Mouse (Mus musculus): ENCODE data around the gene Sgsm2.

Sgsm2 gene

DNA sequence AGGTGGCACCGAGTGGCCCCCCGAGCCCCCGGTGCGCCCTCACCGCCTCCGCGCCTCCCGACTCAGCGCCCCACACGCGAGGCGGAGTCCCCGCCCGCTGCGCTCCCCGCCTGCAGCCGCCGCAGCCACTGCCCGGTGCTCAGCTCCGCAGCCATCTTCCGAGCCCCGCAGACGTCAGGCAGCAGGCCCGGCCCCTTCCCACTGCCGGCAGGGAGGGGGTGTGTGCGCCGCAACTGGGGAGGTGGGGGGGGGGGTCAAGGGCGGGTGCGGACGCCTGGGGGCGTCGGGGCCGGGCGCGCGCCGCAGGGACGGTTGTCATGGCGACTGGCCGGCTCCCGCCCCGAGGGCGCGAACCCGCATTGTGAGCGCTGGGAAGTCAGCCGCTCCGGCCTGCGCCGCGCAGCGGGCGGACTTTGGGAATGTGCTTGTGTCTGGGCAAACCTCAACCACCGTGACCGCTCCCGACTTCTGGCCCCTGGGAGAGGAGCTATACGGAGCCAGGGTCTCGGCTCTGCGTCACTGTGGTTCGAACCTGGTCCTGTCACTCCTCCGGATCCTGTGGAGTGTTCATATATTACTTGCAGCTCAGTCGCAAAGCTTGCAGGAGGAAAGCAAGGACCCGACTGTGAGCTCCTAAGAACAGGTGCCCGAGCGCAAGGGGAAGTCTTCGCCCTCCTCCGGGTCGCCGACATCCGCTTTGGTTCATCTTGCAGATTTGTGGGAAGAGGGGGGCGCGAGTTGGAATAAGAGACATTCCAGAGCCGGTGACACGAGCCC lies at the start of gene Sgsm2:
Sgsm2 (minus strand) TSS at position 160 of the 777 bp plus-strand sequence.
- DNase-seq: peak; percentile 81

DNA sequence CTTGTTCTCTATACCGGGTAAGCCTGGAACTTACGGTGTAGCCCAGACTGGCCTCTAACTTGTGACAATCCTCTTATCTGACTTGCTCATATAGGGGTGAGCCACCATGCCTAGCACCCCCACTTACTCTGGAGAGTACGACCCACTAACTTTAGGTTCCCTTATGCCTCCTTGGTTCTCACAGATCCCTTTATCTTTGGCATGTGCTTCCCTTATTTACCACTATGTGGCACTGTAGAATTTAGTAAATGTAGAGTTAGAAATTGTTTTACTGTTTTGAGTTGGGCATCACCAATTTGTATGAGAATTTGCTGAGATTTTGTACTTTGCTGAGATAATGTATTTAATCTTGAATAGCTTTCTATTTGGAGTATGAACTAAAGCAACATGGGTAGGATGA lies 49.5 kb upstream of the Sgsm2 start:
- DNase-seq: no peak

DNA sequence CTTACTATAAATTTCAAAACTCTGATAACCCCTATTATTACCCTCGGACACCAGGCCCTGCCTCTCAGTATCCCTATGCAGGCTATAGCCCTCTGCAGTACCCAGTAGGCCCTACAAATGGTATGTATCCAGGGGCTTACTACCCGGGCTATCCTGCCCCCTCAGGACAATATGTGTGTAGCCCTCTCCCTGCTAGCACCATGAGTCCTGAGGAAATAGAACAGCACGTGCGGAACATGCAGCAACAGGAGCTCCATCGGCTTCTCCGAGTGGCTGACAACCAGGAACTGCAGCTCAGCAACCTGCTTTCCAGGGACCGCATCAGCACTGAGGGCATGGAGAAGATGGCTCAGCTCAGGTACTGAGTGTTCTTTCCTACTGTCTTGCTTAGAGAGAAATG lies 33.5 kb upstream of the Sgsm2 start:
- DNase-seq: no peak

DNA sequence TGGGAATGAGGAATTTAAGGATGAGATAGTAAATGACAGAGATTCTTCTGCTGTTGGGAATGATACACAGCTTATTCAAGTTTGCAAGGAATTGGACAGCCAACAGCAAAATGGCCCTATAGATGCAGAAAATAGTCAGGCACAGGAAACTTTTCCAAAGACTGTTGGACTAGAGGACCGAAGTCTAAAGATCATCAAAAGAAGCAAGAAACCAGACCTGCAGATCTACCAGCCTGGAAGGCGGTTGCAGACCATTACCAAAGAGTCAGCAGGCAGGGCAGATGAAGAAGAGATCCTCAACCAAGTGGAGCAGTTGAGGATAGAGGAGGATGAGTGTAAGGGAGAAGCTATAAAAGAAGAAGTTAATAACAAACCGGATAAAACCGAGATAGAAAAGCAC lies 32.3 kb upstream of the Sgsm2 start:
- DNase-seq: no peak

DNA sequence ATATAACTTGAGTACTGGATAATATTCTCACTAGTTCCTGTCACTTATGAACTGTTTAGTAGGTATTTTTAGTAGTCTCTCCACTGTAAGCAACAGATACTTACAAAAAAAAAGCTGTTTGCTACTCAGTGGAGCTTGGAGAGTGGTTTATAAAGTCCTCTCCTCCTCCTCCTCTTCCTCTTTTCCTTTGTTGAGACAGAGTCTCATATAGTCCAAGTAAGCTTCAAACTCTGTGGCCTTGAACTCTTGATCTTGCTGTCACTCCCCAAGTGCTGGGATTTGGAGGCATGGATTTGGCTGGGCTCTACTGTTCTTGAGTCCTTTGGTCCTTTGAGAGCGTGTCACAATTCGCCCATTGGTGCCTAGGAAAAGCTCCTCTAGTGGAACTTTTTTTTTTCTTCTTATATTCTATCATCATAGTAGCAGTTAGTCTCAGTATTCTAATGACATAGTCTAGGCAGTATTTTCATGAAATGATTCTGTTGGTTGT lies 30.4 kb upstream of the Sgsm2 start:
- DNase-seq: no peak

DNA sequence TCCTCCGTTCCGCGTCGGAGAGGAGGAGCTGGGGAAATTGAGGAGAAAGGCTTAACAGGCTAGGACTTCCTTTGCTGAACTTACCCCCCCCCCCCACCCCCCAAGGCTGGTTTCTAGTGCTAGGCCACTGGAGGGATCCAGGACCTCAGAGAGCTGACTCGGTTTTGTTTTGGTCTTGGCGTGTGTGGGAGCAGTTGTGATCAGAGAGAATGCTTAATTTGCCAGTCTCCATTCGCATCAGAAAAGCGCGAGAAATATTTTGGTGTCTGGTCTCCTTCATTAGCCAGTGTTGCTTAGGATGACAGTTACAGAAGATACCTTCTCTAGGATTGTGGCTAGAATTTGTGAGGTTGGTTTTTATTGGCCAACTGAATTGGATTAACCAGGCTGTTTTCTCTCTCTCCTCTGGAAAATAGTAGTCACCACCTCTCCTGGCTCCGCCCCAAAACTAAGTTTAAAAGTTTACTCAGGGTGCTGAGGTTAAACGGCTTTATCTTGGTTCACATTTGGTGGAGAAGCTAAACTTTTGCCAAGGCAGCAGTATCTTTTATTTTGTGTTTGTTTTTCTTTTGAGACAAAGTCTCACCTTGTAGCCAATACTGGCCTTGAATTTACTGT lies 29.6 kb upstream of the Sgsm2 start:
- no peak for DNase-seq

DNA sequence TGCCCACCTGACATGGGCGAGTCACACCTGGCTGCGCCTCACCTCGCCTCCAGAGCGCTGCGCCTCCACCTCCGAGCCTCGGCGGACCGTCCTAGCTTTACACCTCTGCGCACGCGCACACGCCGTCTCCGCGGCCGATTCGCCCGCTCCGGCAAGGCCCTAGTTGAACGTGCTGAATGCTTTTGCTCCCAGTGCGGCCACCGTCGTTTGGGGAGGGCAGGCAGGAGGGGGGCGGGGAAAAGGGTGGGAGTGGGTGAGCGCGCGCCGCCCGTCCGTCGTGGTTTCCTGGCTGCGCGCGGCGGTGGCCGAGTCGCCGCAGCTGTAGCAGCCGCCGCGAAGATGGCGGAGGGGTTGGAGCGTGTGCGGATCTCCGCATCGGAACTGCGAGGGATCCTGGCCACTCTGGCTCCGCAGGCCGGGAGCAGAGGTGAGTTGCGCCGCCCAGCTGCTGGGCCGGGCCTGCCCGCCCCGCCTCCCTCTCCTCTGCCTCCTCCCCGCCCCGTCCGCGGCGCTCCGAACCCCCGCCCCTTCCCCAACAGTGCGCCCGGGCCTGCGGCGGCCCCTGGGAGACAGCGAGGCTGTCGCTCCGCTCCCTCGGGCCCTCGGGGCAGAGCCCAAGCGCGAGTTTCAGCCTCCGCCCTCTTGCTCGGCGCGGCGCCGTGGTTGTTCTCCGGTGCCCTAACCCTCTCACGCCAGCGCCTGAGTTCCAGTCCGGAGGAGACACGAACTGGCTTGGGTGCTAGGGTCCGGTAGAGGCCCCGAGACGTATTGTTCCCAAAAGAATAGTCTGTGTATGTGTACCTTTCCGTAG lies 28.9 kb upstream of the Sgsm2 start, which contains the start of the genes Smg6 and Srr:
Smg6 (plus strand) TSS at position 247 of the 811 bp plus-strand sequence.
Srr (minus strand) TSS at position 372 of the 811 bp plus-strand sequence.
- peak; percentile 93 for DNase-seq

DNA sequence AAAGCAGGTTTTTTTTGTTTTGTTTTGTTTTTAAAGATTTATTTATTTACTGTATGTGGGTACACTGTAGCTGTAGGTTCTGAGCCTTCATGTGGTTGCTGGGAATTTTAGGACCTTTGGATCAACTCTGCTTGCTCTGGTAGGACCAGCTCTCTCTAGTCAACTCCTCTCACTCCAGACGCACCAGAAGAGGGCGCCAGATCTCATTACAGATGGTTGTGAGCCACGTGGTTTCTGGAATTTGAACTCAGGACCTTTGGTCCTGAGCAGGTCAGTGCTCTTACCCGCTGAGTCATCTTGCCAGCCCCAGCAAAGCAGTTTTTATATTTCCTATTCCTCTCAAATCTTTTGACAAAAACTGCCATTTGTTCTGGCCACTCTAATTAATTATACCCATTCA lies 27.3 kb upstream of the Sgsm2 start:
- no peak for DNase-seq

DNA sequence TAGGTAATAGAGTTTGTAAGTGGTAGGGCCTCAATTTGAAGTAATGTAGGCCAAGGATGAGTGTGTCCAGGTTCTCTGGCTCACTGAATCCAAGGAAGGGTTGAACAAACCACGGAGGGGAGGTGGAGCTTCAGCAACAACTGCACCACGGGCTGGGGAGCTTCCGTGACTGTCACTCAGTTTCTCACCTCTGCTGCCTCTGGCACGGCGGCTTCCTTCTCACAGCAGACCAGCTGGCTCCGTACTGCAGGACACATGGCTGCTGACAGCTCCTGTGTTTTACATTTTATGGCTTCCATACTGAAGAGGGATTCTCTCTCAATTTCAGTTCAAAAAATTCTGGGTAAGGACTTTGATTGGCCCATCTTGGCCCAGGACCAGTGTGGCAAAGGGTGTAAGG lies 22.4 kb upstream of the Sgsm2 start:
- no peak for DNase-seq

DNA sequence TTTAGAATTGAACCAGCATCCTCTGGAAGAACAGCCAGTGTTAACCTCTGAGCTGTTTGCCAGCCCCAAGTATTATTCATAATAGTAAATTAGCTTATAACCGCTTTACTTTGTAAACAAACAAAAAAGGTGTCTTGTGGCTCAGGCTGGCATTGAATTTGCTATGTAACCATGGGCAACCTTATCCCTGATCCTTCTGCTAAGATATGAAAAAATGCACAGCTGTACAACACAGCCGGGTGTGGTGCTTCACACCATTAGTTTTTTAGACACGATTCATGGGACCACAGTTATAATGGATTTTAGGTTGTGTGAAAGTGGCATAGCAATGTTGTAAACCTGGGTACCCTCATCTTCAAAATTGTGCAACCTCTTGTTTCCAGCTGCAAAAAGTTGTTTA lies 15.6 kb upstream of the Sgsm2 start:
- DNase-seq: no peak

DNA sequence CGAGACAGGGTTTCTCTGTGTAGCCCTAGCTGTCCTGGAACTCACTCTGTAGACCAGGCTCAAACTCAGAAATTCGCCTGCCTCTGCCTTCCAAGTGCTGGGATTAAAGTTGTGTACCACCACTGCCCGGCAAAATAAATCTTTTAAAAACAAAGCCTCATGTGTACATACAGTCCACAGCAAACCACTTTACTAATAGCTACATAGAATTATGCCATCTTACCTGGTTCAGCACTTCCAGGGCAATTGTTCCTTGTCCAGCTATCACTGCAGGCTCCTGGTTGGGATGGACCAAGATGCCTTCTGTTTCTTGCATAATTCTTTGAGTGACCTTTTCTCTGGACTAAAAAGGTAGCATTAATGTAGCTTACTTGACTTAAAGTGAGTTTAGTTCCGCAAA lies 13.1 kb upstream of the Sgsm2 start:
- DNase-seq: no peak

DNA sequence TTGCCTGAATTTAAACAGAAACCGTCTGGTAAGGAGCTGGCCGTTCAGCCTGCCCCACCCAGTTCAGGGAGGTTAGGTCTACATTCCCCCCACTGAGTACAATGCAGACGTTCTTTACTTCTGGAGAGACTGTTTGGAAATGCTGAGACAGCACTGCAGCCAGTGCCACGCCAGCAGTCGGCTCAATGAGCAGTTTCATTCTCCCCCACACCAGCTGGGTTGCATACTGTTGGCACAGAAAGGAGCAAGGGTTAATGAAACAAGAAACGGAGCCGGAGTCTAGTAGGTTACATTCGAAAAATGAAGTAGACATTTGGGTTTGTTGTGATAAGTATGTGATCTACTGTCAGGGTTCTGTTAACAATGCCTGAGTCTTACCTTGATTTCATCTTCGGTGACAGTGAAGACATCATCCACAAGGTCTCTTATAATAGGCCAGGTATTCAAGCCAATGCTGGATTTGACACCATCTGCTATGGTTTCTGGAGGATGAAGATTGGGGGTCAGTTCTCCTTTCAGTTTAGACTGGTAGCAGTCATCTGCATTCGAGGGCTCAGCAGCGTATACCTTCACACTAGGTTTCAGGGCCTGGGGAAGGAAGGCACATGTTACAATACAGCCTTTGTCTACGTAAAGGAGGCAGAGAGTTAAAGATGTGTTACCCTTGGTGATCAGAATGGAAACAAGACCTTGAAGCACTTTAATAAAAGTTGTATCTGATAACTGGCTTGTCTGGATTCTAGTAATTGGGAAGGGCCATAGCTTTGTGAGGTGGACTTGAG lies 11.9 kb upstream of the Sgsm2 start:
- no peak for DNase-seq

DNA sequence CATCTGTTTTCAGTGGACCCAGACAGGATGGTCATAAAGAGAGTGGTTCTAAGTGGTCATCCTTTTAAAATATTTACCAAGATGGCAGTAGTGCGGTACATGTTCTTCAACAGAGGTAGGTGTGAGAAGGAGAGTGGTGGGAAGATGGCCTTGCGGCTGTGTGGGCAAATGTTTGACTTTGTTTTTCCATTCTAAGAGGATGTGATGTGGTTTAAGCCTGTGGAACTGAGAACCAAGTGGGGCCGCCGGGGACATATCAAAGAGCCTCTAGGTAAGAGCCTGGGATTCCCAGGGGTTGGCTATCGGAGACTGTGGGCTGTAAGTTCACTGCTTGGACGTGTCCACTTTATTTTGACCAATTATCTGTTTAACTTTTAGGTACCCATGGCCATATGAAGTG lies 11.0 kb upstream of the Sgsm2 start:
- no peak for DNase-seq

DNA sequence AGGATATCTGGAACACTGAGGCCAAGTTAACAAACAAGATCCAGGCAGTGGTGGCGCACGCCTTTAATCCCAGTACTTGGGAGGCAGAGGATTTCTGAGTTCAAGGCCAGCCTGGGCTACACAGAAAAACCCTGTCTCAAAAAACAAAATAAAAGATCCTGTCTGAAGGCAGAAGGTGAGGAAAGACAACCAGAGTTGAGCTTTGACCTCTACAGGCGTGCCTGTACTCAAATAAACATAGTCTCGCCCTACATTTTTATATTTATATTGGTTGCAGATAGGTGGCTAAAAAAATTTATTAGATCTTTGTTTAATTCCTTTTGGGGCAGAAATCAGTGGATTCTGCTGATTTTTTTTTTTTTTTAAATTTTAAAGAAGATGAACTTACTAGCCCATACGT lies 5.6 kb upstream of the Sgsm2 start:
- DNase-seq: no peak

DNA sequence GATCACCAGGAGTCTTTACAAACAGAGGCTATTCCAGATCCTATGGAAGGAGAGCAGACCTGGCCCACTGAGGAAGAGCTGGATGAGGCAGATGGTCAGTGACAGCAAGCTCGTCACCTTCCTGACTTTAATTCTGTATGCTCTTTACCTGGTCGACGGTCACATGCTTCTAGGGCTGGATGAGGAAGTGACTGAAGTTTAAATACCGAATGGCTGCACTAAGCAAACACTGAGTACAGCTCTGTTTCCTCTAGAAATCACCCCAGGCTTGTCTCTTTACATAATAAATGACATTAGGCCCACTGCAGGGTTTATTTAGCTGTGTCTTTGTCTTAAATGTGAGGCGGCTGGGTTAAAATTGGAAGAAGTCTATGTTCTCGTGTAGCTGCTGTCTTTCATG lies 4.7 kb upstream of the Sgsm2 start:
- no peak for DNase-seq

DNA sequence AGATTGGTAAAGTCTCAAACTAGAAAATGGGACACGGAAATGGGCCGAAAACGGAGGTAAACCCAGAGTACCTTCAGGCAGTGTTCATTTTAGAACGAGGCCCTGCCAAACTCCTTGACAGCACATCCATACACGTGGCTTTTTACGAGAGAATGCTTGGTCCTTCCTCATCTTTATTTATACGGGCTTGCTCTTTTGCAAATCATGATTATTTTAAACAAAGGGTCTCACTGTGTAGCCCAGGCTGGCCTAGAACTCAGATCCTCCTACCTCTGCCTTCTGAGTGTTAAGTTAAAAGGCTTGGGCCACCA lies 1.6 kb upstream of the Sgsm2 start:
- DNase-seq: no peak

DNA sequence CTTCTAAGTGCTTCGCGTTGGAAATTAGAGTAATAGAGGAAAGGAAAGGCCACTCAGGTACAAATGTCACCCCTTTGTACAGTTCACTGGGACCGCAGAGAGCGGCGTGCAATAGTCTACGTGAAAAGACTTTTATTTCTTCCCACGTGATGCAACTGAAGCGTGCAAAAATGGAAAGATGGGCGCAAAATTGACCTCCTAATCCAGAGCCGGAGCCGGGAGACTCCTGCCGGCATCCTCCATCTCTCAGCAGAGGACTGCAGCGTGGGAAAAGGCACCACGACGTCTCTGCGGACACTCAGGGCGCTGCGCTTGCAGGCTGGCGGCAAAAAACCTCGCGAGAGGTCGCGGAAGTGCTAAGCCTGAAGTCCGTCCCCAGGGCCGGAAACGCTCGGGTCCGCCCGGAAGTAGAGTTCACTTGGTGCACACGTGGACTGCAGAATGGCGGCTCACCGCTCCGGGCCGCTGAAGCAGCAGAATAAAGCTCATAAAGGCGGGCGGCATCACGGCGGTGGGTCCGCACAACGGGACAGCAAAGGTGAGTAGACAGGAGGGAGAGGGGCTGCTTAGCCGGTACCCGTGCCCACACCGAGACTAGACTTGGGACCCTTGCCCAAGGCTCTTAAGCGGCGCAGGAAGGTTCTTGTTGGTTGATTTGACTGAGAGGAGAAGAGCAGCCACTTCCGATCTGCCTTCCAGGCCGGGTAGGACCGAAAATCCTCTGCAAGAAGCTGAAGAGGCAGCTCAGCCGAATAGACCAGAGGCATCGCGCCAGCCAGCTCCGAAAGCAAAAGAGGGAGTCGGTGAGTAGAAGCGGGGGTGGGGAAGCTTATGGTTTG lies 1.0 kb upstream of the Sgsm2 start, which contains the start of gene Tsr1:
Tsr1 (plus strand) TSS at position 394 of the 839 bp plus-strand sequence.
- peak; percentile 90 for DNase-seq

DNA sequence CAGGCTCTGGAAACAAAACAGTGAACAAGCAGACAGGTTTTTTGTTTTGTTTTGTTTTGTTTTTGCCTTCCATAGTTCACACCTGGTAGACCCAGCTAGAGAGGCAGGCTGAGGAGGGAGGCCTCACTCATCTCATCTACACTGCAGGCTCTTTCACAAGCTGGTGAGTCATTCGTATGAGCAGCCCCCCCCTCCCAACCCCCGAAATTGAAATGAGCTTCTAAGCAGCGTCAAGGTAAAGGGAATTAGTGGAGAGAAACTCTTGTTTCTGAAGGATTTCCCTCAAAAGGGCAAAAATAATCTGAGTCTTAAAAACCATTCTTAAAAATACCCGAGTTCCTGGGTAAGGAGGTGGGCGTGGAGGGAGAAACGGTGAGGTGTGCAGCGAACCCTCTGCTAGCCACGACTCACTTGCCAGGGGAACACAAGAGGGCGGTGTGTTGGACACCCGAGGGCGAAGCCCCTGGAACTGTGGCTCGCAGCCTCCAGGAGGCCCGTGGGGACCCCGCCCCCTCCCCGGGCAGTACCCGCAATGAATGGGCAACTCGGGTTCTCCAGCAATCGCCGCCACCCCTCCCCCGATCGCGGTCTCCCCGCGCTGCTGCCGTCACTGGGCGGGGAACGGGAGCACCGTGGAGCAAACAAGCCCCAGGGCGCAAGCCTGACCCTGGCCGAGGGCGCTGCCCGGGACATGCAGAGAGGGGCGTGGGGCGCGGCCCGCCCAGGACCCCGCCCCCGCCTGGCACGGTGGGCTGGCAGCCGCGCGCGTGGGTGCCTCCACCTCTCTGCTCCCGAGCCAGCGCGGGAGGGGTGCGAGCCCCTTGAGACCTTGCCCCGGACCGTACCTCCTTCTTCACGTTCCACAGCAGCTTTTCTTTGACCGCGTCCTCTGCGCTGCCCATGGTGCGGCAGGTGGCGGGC lies 620 bp downstream of the Sgsm2 start:
- peak; percentile 75 for DNase-seq

DNA sequence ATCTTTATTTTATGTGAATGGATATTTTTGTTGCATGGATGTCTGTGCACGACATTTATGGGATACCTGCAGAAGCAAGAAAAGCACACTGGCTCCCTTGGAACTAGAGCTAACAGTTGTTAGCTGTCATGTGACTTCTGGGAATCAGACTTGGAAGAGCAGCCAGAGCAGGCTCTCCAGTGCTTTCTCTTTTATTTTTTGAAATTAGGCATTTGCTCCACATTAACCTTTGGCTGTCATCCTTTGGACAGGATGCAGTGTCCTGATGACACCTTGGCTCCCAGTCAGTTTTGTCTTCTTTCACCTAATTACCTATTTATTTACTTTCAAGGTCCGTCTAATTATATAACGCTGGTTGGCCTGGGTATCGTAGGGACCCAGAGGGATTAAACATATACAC lies 2.2 kb downstream of the Sgsm2 start:
- no peak for DNase-seq

DNA sequence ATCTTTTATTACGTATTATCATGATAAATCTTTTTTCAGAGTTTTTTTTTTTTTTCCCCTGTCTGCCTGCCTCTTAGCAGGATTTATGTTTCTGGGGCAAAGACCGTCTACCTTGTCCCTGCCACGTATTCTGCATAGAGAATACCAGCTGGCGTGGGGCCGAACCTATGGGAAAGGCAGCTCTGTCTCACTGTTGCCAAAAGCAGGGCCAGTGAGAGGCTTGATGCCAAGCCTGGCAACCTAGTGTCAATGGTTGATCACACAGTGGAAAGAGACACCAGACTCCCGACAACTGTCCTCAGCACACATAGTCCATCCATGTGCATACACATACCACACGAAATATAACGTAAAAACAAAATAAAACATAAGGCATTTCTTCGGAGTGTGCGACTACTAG lies 13.8 kb downstream of the Sgsm2 start:
- no peak for DNase-seq

DNA sequence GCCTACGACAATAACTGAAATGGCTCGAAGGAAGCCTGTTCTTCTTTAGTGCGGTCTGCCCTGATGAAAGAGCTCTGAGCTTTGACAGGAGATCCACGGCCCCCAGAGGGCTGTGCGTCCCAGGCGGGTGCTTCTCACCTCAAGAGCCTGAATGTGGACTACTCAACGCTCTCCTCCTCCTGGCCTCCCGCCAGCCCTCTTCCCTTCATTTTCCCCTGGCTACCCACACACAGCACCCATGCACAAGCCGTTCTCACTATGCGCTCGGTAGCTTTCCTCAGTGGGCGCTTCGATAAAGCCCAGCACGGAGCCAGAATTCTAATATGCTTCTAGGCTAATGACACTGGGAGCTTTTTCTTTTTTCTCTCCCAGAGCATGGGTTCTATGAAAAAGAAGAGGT lies 14.9 kb downstream of the Sgsm2 start:
- DNase-seq: no peak

Data from right cerebral cortex, postnatal 25 days (tissue).